Mouse (Mus musculus) ovary, postnatal 36 days (tissue): ENCODE measurements around the gene Hdac10.

Source experiments
- DNase-seq: peaks from one replicate; pipeline ENCODE4 v3.0.0; 2022; ENCODE audit warnings: low spot score, mixed read lengths

Hdac10 gene

GRCm38 (mm10) chr15:89074613-89075477 is 53.7 kb downstream of the Hdac10 start, which contains the start of gene Trabd:
Gene Trabd, plus strand, starts transcription at chr15:89075124.
- DNase-seq, result no peak

DNA sequence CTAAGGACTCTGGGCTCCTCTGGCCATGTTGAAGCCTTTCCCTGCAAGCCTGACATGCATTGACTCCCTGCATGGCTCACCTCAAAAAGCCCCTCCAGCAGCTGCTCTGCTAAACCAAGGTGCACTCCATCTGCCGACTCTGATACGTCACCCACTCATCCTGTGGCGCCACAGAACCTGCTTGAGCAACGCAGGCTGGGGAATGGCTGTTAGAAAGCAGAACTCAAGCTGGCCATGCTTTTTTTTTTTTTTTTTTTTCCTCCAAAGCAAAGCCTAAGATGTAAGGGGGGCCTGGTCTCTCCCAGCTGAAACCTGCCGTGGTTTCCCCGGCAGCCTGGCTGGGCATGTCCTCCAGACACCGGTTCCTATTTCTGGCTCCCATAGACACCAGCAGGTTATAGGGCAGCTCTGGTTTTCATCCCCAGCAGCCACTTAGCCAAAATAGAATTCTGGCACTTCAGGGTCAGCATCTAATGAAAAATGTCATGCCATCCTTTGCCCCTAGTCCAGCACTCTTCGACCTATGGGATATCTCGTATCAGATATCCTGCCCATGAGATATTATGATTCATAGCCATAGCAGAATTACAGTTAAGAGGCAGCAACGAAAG is 54.4 kb downstream of the Hdac10 start:
- DNase-seq, result no peak
